Mouse (Mus musculus) limb, embryonic 10.5 days (tissue): Measurements from ENCODE around the gene Pvr. TPM values are rescaled to one million over a fixed set of nuclear protein-coding genes. Genes with fewer than 3 reads are reported as not detected.
A peak's percentile ranks its signal among the peaks of the same experiment; 100 is the strongest.

Experiments
- DNase-seq: peaks from one replicate; pipeline ENCODE4 v3.0.0-alpha.2; 2017; ENCODE audit warnings: low spot score
- H3K27ac ChIP-seq: fragments of 300-500 bp; sonication (generic); 2 replicates; pipeline ENCODE4 v1.5.1; 2016; ENCODE audit warnings: mild to moderate bottlenecking
- H3K27me3 ChIP-seq: fragments of 300-500 bp; sonication (generic); 2 replicates; pipeline ENCODE4 v1.6.1; 2016; ENCODE audit warnings: low read depth, mild to moderate bottlenecking; ENCODE audit not compliant: poor library complexity, severe bottlenecking
- H3K36me3 ChIP-seq: fragments of 300-500 bp; sonication (generic); 2 replicates; pipeline ENCODE4 v1.6.1; 2016; ENCODE audit warnings: mild to moderate bottlenecking, moderate library complexity
- H3K4me1 ChIP-seq: fragments of 300-500 bp; sonication (generic); 2 replicates; pipeline ENCODE4 v1.6.1; 2016
- H3K4me3 ChIP-seq: fragments of 300-500 bp; sonication (generic); 2 replicates; pipeline ENCODE4 v1.5.1; 2016; ENCODE audit warnings: mild to moderate bottlenecking, moderate library complexity
- H3K9me3 ChIP-seq: fragments of 300-500 bp; sonication (generic); replicated peaks from 2 replicates; pipeline ENCODE4 v1.6.1; 2016; ENCODE audit warnings: mild to moderate bottlenecking
- WGBS: fragments of 180-500 bp; shearing (Covaris S2); methylation state at CpG from one replicate; pipeline ENCODE4 v1.1.7; 2016; 5-methylcytosine and 5-hydroxymethylcytosine counted together
- polyA plus RNA-seq: library from polyadenylated mRNA; unstranded; fragments of >200 nt; fragmentation: Nextera tagmentation; extraction: Ambion mirVana; gene quantifications from 2 replicates; pipeline ENCODE4 v1.2.1, GENCODE M21; 2016

Gene Pvr
- polyA plus RNA-seq, 1 experiment from 2014 or later: 6.2 TPM

DNA sequence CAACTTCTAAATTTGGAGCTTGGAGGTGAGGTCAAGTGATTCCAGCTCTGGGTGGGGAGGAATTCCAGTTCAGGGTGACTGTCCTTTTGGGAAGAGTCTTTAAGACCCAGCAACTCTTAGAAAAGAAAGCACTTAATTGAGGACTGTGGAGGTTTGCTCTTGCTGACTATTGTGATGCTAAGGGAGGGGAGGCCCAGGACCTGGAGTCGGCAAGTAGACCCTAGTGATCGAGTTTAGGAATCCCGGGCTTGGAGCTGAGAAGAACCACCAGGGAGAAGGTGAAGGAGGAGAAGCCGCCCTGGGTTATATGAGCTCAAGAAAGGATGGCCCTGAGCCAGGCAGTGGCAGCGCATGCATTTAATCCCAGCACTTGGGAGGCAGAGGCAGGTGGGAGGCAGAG, 7.5 kb upstream of the Pvr start:
- Histone ChIP-seq H3K36me3 (no peaks in the 10 kb centered on the region), H3K9me3 (no peaks in the 10 kb centered on the region), H3K4me3 (no peak overlapping the region), H3K27ac (no peak overlapping the region), H3K27me3 (peaks cover 23% of the 10 kb centered on the region), H3K4me1 (peaks cover 16% of the 10 kb centered on the region)
- no peak for DNase-seq
- WGBS: 70% methylated on average over 5 of the region's 5 CpGs

DNA sequence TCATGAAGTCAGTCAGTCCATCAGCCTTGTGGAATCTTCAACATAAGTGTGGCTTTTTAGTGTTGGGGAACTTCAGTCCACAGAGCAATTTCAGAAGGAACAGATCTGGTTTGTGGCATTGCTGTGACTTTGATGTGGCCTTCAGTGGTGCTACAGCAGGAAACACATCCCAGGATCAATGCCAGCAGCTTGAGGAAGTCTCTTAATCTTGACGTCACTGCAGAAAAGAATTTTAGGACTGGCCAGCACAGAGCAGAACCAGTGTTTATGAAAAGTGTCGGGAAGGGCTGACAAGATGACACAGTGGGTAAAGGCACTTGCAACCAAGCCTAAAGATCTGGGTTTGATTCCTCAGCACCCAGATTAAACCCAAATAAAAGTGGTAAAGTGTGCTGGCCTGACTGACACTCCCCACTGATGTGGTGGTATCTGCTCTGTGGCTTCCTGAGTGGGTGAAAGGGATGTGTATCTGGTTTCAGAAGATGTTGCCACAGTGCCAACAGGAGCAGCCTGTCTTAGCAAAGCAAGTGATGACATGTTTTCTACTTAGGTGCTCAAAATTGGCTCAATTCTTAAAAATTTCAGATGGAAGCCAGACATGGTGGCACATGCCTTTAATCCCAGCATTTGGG, 6.0 kb upstream of the Pvr start:
- 85% methylated on average over 2 of the region's 2 CpGs for WGBS
- H3K9me3 ChIP-seq: no peaks in the 10 kb centered on the region
- peaks cover 8% of the 10 kb centered on the region; the same call in 1 of the 2 replicates for H3K4me1 ChIP-seq
- H3K27ac ChIP-seq: no peak overlapping the region
- H3K27me3 ChIP-seq: peaks cover 16% of the 10 kb centered on the region
- no peaks in the 10 kb centered on the region for H3K36me3 ChIP-seq
- DNase-seq: no peak
- H3K4me3 ChIP-seq: no peak overlapping the region

DNA sequence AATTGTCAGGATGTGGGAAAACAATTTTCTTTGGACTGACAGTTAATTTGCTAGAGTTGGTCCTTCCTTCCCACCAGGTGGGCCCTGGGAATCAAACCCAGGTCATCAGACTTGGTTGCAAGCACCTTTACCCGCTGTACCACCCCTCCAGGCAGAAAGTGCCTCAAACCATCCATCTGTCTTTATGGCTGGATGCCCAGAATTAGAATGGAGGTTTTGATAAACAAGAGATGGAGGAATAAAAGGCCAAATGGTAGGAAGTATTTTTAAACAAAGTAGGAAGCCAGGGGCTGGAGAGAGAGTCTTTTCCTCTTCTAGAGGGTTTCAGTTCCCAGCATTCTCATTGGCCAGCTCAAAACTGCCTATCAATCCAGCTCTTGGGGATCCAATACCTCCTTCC, 4.4 kb upstream of the Pvr start:
- no peak overlapping the region for H3K27ac ChIP-seq
- H3K4me1 ChIP-seq: peaks cover 13% of the 10 kb centered on the region; the same call in 1 of the 2 replicates
- 87% methylated on average over 1 of the region's 1 CpGs for WGBS
- no peaks in the 10 kb centered on the region for H3K9me3 ChIP-seq
- no peak overlapping the region for H3K4me3 ChIP-seq
- DNase-seq: no peak
- peaks cover 12% of the 10 kb centered on the region; the same call in 1 of the 2 replicates for H3K27me3 ChIP-seq
- H3K36me3 ChIP-seq: no peaks in the 10 kb centered on the region

DNA sequence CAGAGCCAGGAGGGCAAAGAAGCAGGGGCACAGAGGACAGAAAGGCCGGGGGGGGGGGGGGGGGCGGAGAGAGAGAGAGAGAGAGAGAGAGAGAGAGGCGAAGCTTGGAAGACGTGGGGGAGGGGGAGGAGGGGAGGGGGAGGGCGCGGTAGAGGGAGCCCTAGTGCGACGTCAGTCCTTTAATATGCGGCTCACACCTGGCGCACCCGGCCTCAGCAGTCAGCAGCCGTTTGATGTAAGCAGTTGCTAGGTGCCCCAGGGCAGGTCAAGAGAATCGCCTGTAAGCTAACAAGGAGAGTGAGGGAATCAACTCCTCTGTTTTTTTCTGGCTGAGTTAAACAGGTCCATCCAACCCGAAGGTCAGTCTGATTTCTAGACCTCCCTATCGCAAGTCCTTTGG, 2.8 kb upstream of the Pvr start:
- Histone ChIP-seq H3K4me3 (no peak overlapping the region; the same call in 1 of the 2 replicates), H3K9me3 (no peaks in the 10 kb centered on the region), H3K4me1 (peaks cover 19% of the 10 kb centered on the region; the same call in 1 of the 2 replicates), H3K27ac (no peak overlapping the region), H3K27me3 (peaks cover 12% of the 10 kb centered on the region; the same call in 1 of the 2 replicates), H3K36me3 (no peaks in the 10 kb centered on the region)
- 7% methylated on average over 11 of the region's 15 CpGs for WGBS
- DNase-seq: peak; percentile 51

DNA sequence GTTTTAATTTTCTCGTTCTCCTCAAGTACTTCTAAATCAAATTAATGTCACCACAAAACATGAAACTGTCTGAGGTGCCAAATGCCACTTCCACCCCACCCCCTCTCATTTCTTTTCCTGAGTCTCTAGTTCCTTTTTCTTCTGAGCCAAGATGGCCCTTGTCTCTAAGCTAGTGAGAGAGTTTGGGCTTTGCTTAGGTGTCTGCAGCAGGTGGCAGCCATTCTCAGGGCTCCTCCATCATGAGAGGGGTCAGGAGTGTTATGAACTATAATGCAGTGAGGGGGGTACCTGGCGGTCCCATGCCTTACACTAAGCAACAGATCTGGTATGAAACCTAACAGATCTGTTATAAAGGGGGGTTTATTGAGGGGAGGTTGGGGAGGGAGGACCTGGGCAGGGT, 2.4 kb upstream of the Pvr start:
- no peaks in the 10 kb centered on the region for H3K9me3 ChIP-seq
- H3K36me3 ChIP-seq: no peaks in the 10 kb centered on the region
- H3K4me1 ChIP-seq: peaks cover 19% of the 10 kb centered on the region; the same call in 1 of the 2 replicates
- no peak for DNase-seq
- H3K4me3 ChIP-seq: no peak overlapping the region; the same call in 1 of the 2 replicates
- H3K27me3 ChIP-seq: peaks cover 12% of the 10 kb centered on the region; the same call in 1 of the 2 replicates
- 34% methylated on average over 2 of the region's 2 CpGs for WGBS
- H3K27ac ChIP-seq: no peak overlapping the region

DNA sequence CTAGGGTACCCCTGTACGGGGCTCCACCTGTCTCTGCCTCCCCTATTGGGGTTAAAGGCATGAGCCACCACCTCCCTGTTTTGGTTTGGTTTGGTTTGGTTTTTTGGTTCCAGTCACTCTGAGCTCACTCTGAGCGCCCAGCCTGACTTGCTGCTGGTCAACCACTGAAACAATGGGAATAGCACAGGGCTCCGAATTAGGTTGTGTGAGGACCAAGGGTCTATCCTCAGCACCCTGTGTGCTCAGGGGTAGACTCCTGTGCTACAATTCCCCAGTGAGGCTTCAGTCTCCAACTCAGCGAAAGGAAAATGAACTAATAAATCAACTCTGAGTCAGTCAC, 824 bp downstream of the Pvr start:
- 35% methylated on average over 4 of the region's 4 CpGs for WGBS
- no peak for DNase-seq

DNA sequence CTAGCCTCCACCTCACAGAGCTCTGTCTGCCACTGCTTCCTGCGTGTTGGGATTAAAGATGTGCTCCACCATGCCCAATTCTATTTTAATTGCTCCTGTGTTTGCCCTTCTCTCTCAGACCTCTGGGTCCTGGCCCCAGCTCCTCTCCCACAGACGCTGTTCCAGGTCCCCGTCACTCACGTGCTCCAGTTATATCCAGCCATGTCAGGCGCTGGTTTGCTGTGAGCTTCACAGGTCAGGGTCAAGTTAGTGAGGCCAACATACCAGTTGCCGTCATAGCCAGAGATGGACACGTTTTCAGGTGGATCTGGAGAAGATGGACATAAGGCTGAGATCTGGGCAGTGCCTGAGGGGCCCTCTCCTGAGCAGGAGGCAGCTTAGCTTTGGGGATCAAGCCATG, 6.4 kb downstream of the Pvr start:
- Histone ChIP-seq H3K27me3 (no peaks in the 10 kb centered on the region), H3K36me3 (peaks cover 21% of the 10 kb centered on the region), H3K4me3 (no peak overlapping the region), H3K27ac (no peak overlapping the region), H3K9me3 (no peaks in the 10 kb centered on the region), H3K4me1 (no peaks in the 10 kb centered on the region)
- no peak for DNase-seq
- 94% methylated on average over 7 of the region's 7 CpGs for WGBS

More for the DNA sequence above, 824 bp downstream of the Pvr start:
- Histone ChIP-seq H3K27me3 (peaks cover 12% of the 10 kb centered on the region; the same call in 1 of the 2 replicates), H3K9me3 (no peaks in the 10 kb centered on the region), H3K4me3 (peak overlapping the region; percentile 68), H3K27ac (peak overlapping the region; percentile 86), H3K4me1 (peaks cover 19% of the 10 kb centered on the region; the same call in 1 of the 2 replicates), H3K36me3 (peaks cover 13% of the 10 kb centered on the region)

DNA sequence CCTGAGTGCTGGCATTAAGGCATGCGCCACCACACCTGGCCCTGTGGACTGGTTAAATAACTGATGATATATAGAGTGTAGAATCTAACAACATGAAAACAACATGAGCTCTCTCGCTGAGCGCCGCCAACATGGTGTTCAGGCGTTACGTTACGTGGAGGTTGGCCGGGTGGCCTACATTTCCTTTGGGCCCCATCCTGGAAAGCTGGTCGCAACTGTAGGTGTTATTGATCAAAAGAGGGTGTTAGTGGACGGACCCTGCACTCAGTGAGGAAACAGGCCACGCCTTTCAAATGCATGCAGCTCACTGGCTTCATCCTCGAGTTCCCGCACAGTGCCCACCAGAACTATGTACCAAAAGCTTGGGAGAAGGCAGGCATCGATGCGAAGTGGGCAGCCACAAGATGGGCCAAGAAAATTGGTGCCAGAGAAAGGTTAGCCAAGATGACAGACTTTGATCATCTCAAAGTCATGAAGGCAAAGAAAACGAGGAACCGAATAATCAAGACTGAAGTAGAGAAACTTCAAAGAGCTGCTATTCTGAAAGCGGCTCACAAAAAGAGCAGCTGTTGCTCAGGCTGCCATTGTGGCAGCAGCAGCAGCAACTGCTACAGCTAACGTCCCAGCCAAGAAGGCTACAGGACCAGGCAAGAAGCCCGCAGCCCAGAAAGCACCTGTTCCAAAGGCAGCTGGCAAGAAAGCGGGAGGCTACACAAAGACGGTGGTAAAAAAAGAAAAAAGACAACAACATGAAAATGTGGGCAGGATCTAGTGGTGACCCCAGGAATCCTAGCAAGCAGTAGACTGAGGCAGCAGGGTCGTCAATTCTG, 9.1 kb downstream of the Pvr start:
- DNase-seq: no peak
- H3K36me3 ChIP-seq: peaks cover 33% of the 10 kb centered on the region
- H3K27ac ChIP-seq: no peak overlapping the region
- WGBS: 92% methylated on average over 23 of the region's 23 CpGs
- no peak overlapping the region for H3K4me3 ChIP-seq
- H3K27me3 ChIP-seq: no peaks in the 10 kb centered on the region
- H3K9me3 ChIP-seq: no peaks in the 10 kb centered on the region
- H3K4me1 ChIP-seq: no peaks in the 10 kb centered on the region

DNA sequence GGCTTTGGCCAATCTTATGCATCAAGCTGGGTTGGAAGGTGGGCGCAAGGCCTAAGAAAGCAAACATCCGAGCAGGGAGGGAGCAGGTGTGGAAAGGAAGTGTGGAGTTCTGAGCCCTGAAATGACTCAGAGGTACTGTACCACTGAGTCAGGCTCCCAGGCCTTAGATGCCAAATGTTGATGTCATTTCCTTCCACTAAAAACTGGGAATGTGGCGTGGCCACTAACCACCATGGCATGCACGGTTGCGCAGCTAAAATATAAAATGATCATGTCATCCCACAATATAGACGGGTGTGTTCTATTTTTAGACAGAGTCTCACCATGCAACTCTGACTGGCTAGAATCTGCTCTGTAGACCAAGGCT, 9.7 kb downstream of the Pvr start:
- WGBS: 93% methylated on average over 6 of the region's 6 CpGs
- Histone ChIP-seq H3K36me3 (peaks cover 32% of the 10 kb centered on the region), H3K4me1 (no peaks in the 10 kb centered on the region), H3K9me3 (no peaks in the 10 kb centered on the region), H3K4me3 (no peak overlapping the region), H3K27ac (no peak overlapping the region), H3K27me3 (no peaks in the 10 kb centered on the region)
- DNase-seq: no peak

DNA sequence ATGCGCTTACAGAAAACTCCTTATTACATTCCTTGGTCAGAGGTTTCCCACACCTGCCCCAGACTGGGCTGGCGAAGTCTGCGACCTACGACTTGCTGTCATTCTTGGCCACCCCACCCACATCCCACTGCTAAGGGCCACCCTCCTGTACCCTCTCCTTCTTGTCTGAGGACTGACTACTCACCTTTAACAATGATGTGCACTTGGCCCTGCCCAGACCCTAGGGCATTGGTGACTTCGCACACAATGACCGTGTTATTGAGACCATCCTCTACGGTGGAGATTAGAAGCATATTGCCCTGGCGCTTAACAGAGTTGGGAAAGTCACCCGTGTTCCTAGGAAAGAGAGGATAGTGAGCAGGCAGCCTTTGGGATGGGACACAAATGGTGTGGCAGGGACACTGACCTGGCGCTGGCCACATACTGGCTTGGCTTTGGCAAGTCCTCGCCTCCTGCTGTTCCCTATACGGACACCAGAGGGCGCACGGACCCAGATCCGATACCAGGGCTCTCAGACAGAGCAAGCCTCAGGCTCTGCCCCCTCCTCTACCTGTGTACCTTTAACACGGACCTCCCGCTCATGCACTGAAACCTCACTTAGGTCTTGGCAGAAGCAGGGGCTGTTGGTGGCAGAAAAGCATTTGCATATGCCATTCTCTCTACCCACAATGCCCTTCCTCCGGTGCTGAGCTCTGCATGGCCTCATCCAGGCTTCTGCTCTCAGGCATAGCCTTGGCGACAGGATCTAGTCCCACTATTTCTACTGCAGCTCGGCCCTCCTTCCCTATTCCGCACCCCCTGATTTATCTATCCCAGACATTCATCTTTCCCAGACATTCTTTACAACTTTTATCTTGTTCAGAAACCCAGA, 10.3 kb downstream of the Pvr start:
- H3K36me3 ChIP-seq: peaks cover 26% of the 10 kb centered on the region
- 49% methylated on average over 21 of the region's 21 CpGs for WGBS

DNA sequence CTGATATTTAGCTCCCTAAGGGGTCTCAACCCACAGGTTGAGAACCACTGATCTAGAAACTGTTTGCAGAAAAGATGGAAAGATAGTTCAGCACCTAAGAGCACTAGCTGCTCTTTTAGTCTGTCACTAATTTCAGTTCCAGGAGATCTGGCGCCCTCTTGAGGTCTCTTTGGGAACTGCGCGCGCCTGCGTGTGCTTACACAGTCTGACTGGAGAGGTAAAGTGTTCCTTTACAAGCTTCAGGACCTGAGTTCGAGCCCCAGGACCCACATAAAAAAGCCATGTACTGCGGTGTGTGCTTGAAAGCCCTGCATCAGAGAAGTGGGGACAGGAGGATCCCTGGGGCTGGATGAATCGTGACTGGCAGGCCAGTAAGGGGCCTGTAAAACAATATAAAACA, 31.1 kb downstream of the Pvr start:
- H3K4me1 ChIP-seq: no peaks in the 10 kb centered on the region
- H3K4me3 ChIP-seq: no peak overlapping the region
- DNase-seq: peak; percentile 53
- H3K9me3 ChIP-seq: no peaks in the 10 kb centered on the region
- no peak overlapping the region for H3K27ac ChIP-seq
- 48% methylated on average over 8 of the region's 8 CpGs for WGBS
- no peaks in the 10 kb centered on the region for H3K36me3 ChIP-seq
- H3K27me3 ChIP-seq: no peaks in the 10 kb centered on the region

More for the DNA sequence above, 10.3 kb downstream of the Pvr start:
- no peaks in the 10 kb centered on the region for H3K4me1 ChIP-seq
- H3K9me3 ChIP-seq: no peaks in the 10 kb centered on the region
- no peaks in the 10 kb centered on the region for H3K27me3 ChIP-seq
- H3K4me3 ChIP-seq: no peak overlapping the region
- no peak overlapping the region for H3K27ac ChIP-seq
- DNase-seq: peak; percentile 87

DNA sequence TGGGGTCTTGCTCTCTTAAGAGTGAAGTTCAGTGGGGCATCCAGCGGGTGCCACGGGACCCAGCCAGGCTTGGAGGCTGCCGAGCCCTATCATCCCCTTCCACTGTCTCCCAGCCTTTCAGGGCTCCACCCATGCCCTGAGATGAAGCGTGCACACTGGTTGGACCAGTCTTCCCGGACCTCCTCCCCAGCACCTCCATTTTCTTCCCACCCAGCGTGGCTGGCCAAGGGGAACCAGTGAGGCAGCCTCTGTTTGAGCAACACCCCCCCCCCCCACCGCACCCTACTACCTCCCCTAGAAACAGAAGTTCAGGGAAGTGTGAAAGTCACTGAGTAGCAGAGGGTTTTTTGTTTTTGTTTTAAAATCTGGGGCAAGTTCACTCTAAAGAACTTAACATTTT, 33.1 kb downstream of the Pvr start, which contains the start of gene Ceacam19:
TSS of gene Ceacam19 (minus strand) at position 117 of the 400 bp plus-strand sequence.
- no peaks in the 10 kb centered on the region for H3K27me3 ChIP-seq
- no peaks in the 10 kb centered on the region for H3K9me3 ChIP-seq
- no peak within 1 kb of the TSS for H3K4me3 ChIP-seq
- no peak for DNase-seq
- H3K36me3 ChIP-seq: no peaks in the 10 kb centered on the region
- H3K4me1 ChIP-seq: no peaks in the 10 kb centered on the region
- no peak within 1 kb of the TSS for H3K27ac ChIP-seq
- WGBS: 77% methylated on average over 7 of the region's 7 CpGs
